In genomic region chrX:36474103-36474751, GRCm38 (mm10) we compare ENCODE assay signal across 12 mouse cellular contexts. TPM values are rescaled to one million over a fixed set of nuclear protein-coding genes. Genes with fewer than 3 reads are reported as not detected.
A peak's percentile ranks its signal among the peaks of the same experiment; 100 is the strongest.
DNase-seq lines count a peak whose midpoint lies in the region; ATAC-seq and TF ChIP-seq lines count a peak whose summit lies in the region.
"Had no signal": no experiment of that assay in that cellular context is flagged by ENCODE, and none has a peak within 500 bp of the region (broad histone marks: within the 10 kb centered on the region; RNA-seq: fewer than 3 reads in every experiment).

No protein-coding gene starts in this region.

- no peak overlapping the region for H3K4me2 ChIP-seq in hindbrain, postnatal 0 days (ENCODE audit: low read depth, low read length)
- H3K4me2 ChIP-seq in hindbrain, embryonic 11.5 days (replicated peaks; ENCODE audit: low read depth, low read length): no peak overlapping the region
- H3K4me2 ChIP-seq in liver, embryonic 14.5 days (ENCODE audit: low read depth): no peak overlapping the region
- H3K4me2 ChIP-seq: neural tube, embryonic 12.5 days had no signal

- 54% methylated on average over 6 of the region's 6 CpGs for WGBS in hindbrain, postnatal 0 days
- WGBS in hindbrain, embryonic 11.5 days: 54% methylated on average over 6 of the region's 6 CpGs
- 23% methylated on average over 6 of the region's 6 CpGs for WGBS in liver, embryonic 14.5 days (ENCODE audit: insufficient replicate concordance)

- ATAC-seq in hindbrain, postnatal 0 days: no peak
- no peak for ATAC-seq in hindbrain, embryonic 11.5 days (ENCODE audit: low FRiP score)
- no peak for ATAC-seq in liver, embryonic 14.5 days (ENCODE audit: insufficient read depth)

- H3K9ac ChIP-seq in hindbrain, postnatal 0 days (replicated peaks; ENCODE audit: low read length): no peak overlapping the region
- no peak overlapping the region for H3K9ac ChIP-seq in hindbrain, embryonic 11.5 days (ENCODE audit: low read depth, low read length)
- no peak overlapping the region for H3K9ac ChIP-seq in MEL (ENCODE audit: control insufficient read depth, low read depth, low read length, poor library complexity, severe bottlenecking)
- no peak overlapping the region for H3K9ac ChIP-seq in liver, embryonic 14.5 days (replicated peaks)
- H3K9ac ChIP-seq: neural tube, embryonic 12.5 days had no signal

- no peak overlapping the region for H3K27ac ChIP-seq in hindbrain, postnatal 0 days
- no peak overlapping the region for H3K27ac ChIP-seq in hindbrain, embryonic 11.5 days (ENCODE audit: low read depth, low read length)
- H3K27ac ChIP-seq in MEL (ENCODE audit: control insufficient read depth, low read depth, low read length): no peak overlapping the region
- no peak overlapping the region for H3K27ac ChIP-seq in liver, embryonic 14.5 days
- H3K27ac ChIP-seq: neural tube, embryonic 12.5 days had no signal

- DNase-seq in hindbrain, postnatal 0 days (ENCODE audit: low spot score): peak; percentile 5
- no peak for DNase-seq in hindbrain, embryonic 11.5 days (ENCODE audit: low spot score)
- peak; percentile 14 for DNase-seq in 3T3-L1 (ENCODE audit: low read depth, low spot score)
- peak; percentile 29 for DNase-seq in MEL (ENCODE audit: low read depth, low spot score)
- no peak for DNase-seq in liver, embryonic 14.5 days (ENCODE audit: low read depth in 3 of 3, low spot score in 3 of 3)
- DNase-seq in retina, embryonic 14.5 days (ENCODE audit: low spot score): no peak
- DNase-seq in retina, postnatal 1 day: no peak
- no peak for DNase-seq in adipocyte (ENCODE audit: low spot score)
- DNase-seq: heart, adult 11 months; kidney, adult 18-20 months; lung, postnatal 10 days had no signal

- no peaks in the 10 kb centered on the region for H3K27me3 ChIP-seq in hindbrain, postnatal 0 days (ENCODE audit: insufficient read depth, low read length)
- no peaks in the 10 kb centered on the region for H3K27me3 ChIP-seq in hindbrain, embryonic 11.5 days (ENCODE audit: control insufficient read depth, insufficient read depth, low read length)
- no peaks in the 10 kb centered on the region for H3K27me3 ChIP-seq in MEL (ENCODE audit: control insufficient read depth in 1 of 2, insufficient read depth in 2 of 2, low read length in 2 of 2)
- H3K27me3 ChIP-seq in liver, embryonic 14.5 days (ENCODE audit: control insufficient read depth, insufficient read depth, low read length): no peaks in the 10 kb centered on the region
- H3K27me3 ChIP-seq: neural tube, embryonic 12.5 days had no signal

- H3K36me3 ChIP-seq in hindbrain, postnatal 0 days (ENCODE audit: insufficient read depth, low read length): no peaks in the 10 kb centered on the region
- no peaks in the 10 kb centered on the region for H3K36me3 ChIP-seq in hindbrain, embryonic 11.5 days (ENCODE audit: control insufficient read depth, insufficient read depth, low read length)
- no peaks in the 10 kb centered on the region for H3K36me3 ChIP-seq in MEL (ENCODE audit: control insufficient read depth in 1 of 2, insufficient read depth in 2 of 2, low read length in 2 of 2)
- no peaks in the 10 kb centered on the region for H3K36me3 ChIP-seq in liver, embryonic 14.5 days (replicated peaks; ENCODE audit: control insufficient read depth, insufficient read depth, low read depth)
- H3K36me3 ChIP-seq: neural tube, embryonic 12.5 days had no signal

- no peaks in the 10 kb centered on the region for H3K79me2 ChIP-seq in MEL (ENCODE audit: control insufficient read depth, insufficient read depth, low read length, poor library complexity)

- H3K4me1 ChIP-seq in hindbrain, postnatal 0 days (ENCODE audit: insufficient read depth, low read length): no peaks in the 10 kb centered on the region
- no peaks in the 10 kb centered on the region for H3K4me1 ChIP-seq in hindbrain, embryonic 11.5 days (replicated peaks; ENCODE audit: control insufficient read depth, insufficient read depth, low read length)
- H3K4me1 ChIP-seq in MEL (ENCODE audit: control insufficient read depth in 1 of 2, insufficient read depth in 2 of 2, low read length in 2 of 2): no peaks in the 10 kb centered on the region
- no peaks in the 10 kb centered on the region for H3K4me1 ChIP-seq in liver, embryonic 14.5 days (replicated peaks; ENCODE audit: control insufficient read depth in 2 of 2, insufficient read depth in 2 of 2, low read length in 1 of 2)
- H3K4me1 ChIP-seq: neural tube, embryonic 12.5 days had no signal

- no peak; the same call in 1 of the 2 replicates for TF ChIP-seq CTCF in hindbrain, postnatal 0 days (IDR thresholded peaks at IDR 0.05; ENCODE audit: low read depth)
- peak; percentile 41 to 52 (median 48); a peak in 5 of 6 replicates for TF ChIP-seq CTCF in MEL (IDR thresholded peaks at IDR 0.05 in 2 of 3, conservative IDR thresholded peaks at IDR 0.05 in 1 of 3; ENCODE audit: control insufficient read depth in 1 of 3, insufficient read depth in 1 of 3, low read depth in 2 of 3, low read length in 3 of 3, poor library complexity in 1 of 3, severe bottlenecking in 1 of 3)
- TF ChIP-seq CTCF in liver, embryonic 14.5 days (IDR thresholded peaks at IDR 0.05; ENCODE audit: low read depth): peak; percentile 23; the same call in 1 of the 2 replicates

- TF ChIP-seq RAD21 in MEL (IDR thresholded peaks at IDR 0.05; ENCODE audit: low read depth, low read length): no peak

- no peak for TF ChIP-seq POLR2A in MEL (IDR thresholded peaks at IDR 0.05; ENCODE audit: control insufficient read depth in 1 of 2, insufficient read depth in 1 of 2, low read depth in 1 of 2, low read length in 2 of 2, poor library complexity in 1 of 2)

- no peaks in the 10 kb centered on the region for H3K9me3 ChIP-seq in hindbrain, postnatal 0 days (ENCODE audit: low read length)
- H3K9me3 ChIP-seq in hindbrain, embryonic 11.5 days (ENCODE audit: control insufficient read depth, low read length): no peaks in the 10 kb centered on the region
- H3K9me3 ChIP-seq in MEL (replicated peaks; ENCODE audit: insufficient read depth, low read length): no peaks in the 10 kb centered on the region
- no peaks in the 10 kb centered on the region for H3K9me3 ChIP-seq in liver, embryonic 14.5 days (ENCODE audit: control insufficient read depth, low read length)
- H3K9me3 ChIP-seq: neural tube, embryonic 12.5 days had no signal

- TF ChIP-seq EP300 in MEL (IDR thresholded peaks at IDR 0.05; ENCODE audit: low read depth in 1 of 2, low read length in 2 of 2): no peak
- no peak for TF ChIP-seq EP300 in liver, embryonic 14.5 days (IDR thresholded peaks at IDR 0.05; ENCODE audit: low read depth)

- H3K4me3 ChIP-seq in hindbrain, postnatal 0 days (ENCODE audit: low read length): no peak overlapping the region
- H3K4me3 ChIP-seq in hindbrain, embryonic 11.5 days (ENCODE audit: low read depth, low read length): no peak overlapping the region
- no peak overlapping the region for H3K4me3 ChIP-seq in MEL (ENCODE audit: control insufficient read depth in 1 of 2, insufficient read depth in 1 of 2, low read depth in 2 of 2, low read length in 2 of 2)
- no peak overlapping the region for H3K4me3 ChIP-seq in liver, embryonic 14.5 days (ENCODE audit: insufficient read depth in 1 of 2, low read depth in 2 of 2, low read length in 2 of 2)
- H3K4me3 ChIP-seq: neural tube, embryonic 12.5 days had no signal

TF ChIP-seq in MEL, 35 proteins besides CTCF, POLR2A, EP300 and RAD21:
- TF ChIP-seq SMC3 (IDR thresholded peaks at IDR 0.05; ENCODE audit: low read depth, low read length) (peak; percentile 19; the same call in 1 of the 2 replicates), MYB (IDR thresholded peaks at IDR 0.05; ENCODE audit: low read depth, low read length) (no peak)
TF ChIP-seq in MEL: peak in this region for 1.

RNA-seq across cellular contexts. Expression of gene Gm14569, which starts 17.4 kb away (rescaled TPM):
- total RNA-seq in hindbrain, postnatal 0 days (2014; rRNA removed): 1.9 TPM in 1 of 2 replicates, not detected in the other
- polyA plus RNA-seq in hindbrain, postnatal 0 days (2015; fragmentation: Nextera tagmentation; extraction: Ambion mirVana): not detected in 2 replicates
- not detected in 2 replicates for polyA plus RNA-seq in hindbrain, embryonic 11.5 days (2014; fragmentation: Nextera tagmentation; extraction: Ambion mirVana)
- total RNA-seq in MEL (2012; rRNA removed): not detected in 2 replicates
- under 1 TPM in 1 of 2 experiments, not detected in 1; 0.01 TPM for polyA plus RNA-seq in MEL (2012; ENCODE audit: insufficient read depth in 1 of 2, insufficient read length in 2 of 2, low read depth in 1 of 2, low replicate concordance in 2 of 2, missing spikeins in 1 of 2)
- polyA plus RNA-seq in liver, embryonic 14.5 days (2012; rRNA removed): not detected in 2 replicates
- polyA plus RNA-seq in liver, embryonic 14.5 days (2014; fragmentation: Nextera tagmentation; extraction: Ambion mirVana): not detected in 2 replicates
- polyA plus RNA-seq: neural tube, embryonic 12.5 days had no signal

Comparison
In these comparisons a context has a peak if more than half of its experiments do, and no peak if none do; other contexts are left out.
1. DNase-seq: peak in hindbrain, postnatal 0 days (single experiment), 3T3-L1 (single experiment) and MEL (single experiment); none in hindbrain, embryonic 11.5 days (single experiment), liver, embryonic 14.5 days (0 of 3), retina, embryonic 14.5 days (single experiment), retina, postnatal 1 day (single experiment) and adipocyte (single experiment).